Mouse (Mus musculus) embryonic facial prominence, embryonic 11.5 days (tissue): ENCODE measurements around the gene Xylb. TPM values are rescaled to one million over a fixed set of nuclear protein-coding genes. Genes with fewer than 3 reads are reported as not detected.

Source experiments
- ATAC-seq: fragments of 200-750 bp; cut with Nextera tagmentation; replicated peaks from 2 replicates; pipeline ENCODE4 v1.8.0; 2017; ENCODE audit warnings: low read depth; ENCODE audit not compliant: insufficient number of reproducible peaks, low FRiP score, low TSS enrichment
- DNase-seq: peaks from one replicate; pipeline ENCODE4 v3.0.0-alpha.2; 2015; ENCODE audit warnings: low spot score
- H3K27ac ChIP-seq: fragments of 300-500 bp; sonication (generic); replicated peaks from 2 replicates; pipeline ENCODE4 v1.5.1; 2014; ENCODE audit warnings: mild to moderate bottlenecking, low read depth, low read length, control low read depth
- H3K27me3 ChIP-seq: fragments of 300-500 bp; sonication (generic); 2 replicates; pipeline ENCODE4 v1.6.1; 2014; ENCODE audit warnings: mild to moderate bottlenecking, low read length, moderate library complexity, mixed read lengths; ENCODE audit not compliant: control insufficient read depth, insufficient read depth
- H3K36me3 ChIP-seq: fragments of 300-500 bp; sonication (generic); replicated peaks from 2 replicates; pipeline ENCODE4 v1.6.1; 2014; ENCODE audit warnings: low read depth, mild to moderate bottlenecking, low read length, moderate library complexity, mixed read lengths; ENCODE audit not compliant: control insufficient read depth, insufficient read depth
- H3K4me1 ChIP-seq: fragments of 300-500 bp; sonication (generic); 2 replicates; pipeline ENCODE4 v1.6.1; 2014; ENCODE audit warnings: low read length, mixed read lengths; ENCODE audit not compliant: control insufficient read depth, insufficient read depth
- H3K4me2 ChIP-seq: fragments of 300-500 bp; sonication (generic); 2 replicates; pipeline ENCODE4 v1.6.1; 2014; ENCODE audit warnings: low read depth, mild to moderate bottlenecking, control low read depth, low read length, moderate library complexity
- H3K4me3 ChIP-seq: fragments of 300-500 bp; sonication (generic); 2 replicates; pipeline ENCODE4 v1.5.1; 2014; ENCODE audit warnings: low read depth, low read length, control low read depth
- H3K9ac ChIP-seq: fragments of 300-500 bp; sonication (generic); replicated peaks from 2 replicates; pipeline ENCODE4 v1.6.1; 2014; ENCODE audit warnings: mild to moderate bottlenecking, control low read depth, low read length
- H3K9me3 ChIP-seq: fragments of 300-500 bp; sonication (generic); replicated peaks from 2 replicates; pipeline ENCODE4 v1.6.1; 2016; ENCODE audit warnings: mild to moderate bottlenecking, low read length, inconsistent platforms, mixed read lengths; ENCODE audit not compliant: control insufficient read depth
- WGBS: fragments of 180-500 bp; shearing (Covaris S2); extraction: QIAGEN DNeasy Blood & Tissue Kit; methylation state at CpG from one replicate; pipeline ENCODE4 v1.1.7; 2014; 5-methylcytosine and 5-hydroxymethylcytosine counted together
- polyA plus RNA-seq: library from polyadenylated mRNA; unstranded; fragments of >200 nt; fragmentation: Nextera tagmentation; extraction: Ambion mirVana; gene quantifications from 2 replicates; pipeline ENCODE4 v1.2.1, GENCODE M21; 2014

Gene Xylb
- polyA plus RNA-seq, 1 experiment from 2014 or later, result 6.3 TPM

GRCm38 (mm10) chr9:119322289-119323259 is 34.6 kb upstream of the Xylb start, which contains the start of gene Oxsr1:
Gene Oxsr1 (minus strand): TSS chr9:119322427.
- H3K4me1 ChIP-seq, result no peaks in the 10 kb centered on the region
- H3K36me3 ChIP-seq, result no peaks in the 10 kb centered on the region
- WGBS, result 1% methylated on average over 76 of the region's 76 CpGs
- peak within 1 kb of the TSS; percentile 81 for H3K9ac ChIP-seq
- peak; percentile 98 for DNase-seq
- H3K27ac ChIP-seq, result peak within 1 kb of the TSS; percentile 76
- H3K4me3 ChIP-seq, result peak within 1 kb of the TSS; percentile 95
- ATAC-seq, result peak; percentile 95
- no peaks in the 10 kb centered on the region for H3K9me3 ChIP-seq
- H3K4me2 ChIP-seq, result peak within 1 kb of the TSS; percentile 88
- H3K27me3 ChIP-seq, result no peaks in the 10 kb centered on the region

DNA sequence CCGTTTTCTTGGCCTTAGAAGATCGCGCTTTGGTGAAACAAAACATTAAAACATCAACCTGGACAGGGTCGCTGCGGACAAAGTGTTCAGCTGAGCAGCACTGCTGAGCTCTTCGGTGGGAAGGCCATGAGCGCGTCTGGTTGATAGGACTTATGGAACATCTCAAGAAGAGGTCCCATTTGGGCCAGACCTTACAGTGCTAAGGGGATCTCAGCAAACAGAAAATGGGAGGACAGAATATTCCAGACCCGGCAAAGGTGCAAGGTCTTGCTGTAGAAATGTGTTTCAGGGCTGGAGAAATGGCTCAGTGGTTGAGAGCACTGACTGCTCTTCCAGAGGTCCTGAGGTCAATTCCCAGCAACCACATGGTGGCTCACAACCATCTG is 33.9 kb upstream of the Xylb start:
- no peak for ATAC-seq
- peak overlapping the region; percentile 52; the same call in 1 of the 2 replicates for H3K27ac ChIP-seq

GRCm38 (mm10) chr9:119324130-119324529 is 33.1 kb upstream of the Xylb start:
- Histone ChIP-seq H3K4me1 (no peaks in the 10 kb centered on the region), H3K27ac (no peak overlapping the region), H3K9ac (no peak overlapping the region), H3K4me2 (no peak overlapping the region), H3K27me3 (no peaks in the 10 kb centered on the region), H3K36me3 (no peaks in the 10 kb centered on the region), H3K4me3 (no peak overlapping the region), H3K9me3 (no peaks in the 10 kb centered on the region)
- DNase-seq (no peak), ATAC-seq (no peak)
- 69% methylated on average over 1 of the region's 1 CpGs for WGBS

More for the DNA sequence above, 33.9 kb upstream of the Xylb start:
- Histone ChIP-seq H3K4me3 (peak overlapping the region; percentile 95), H3K27me3 (no peaks in the 10 kb centered on the region), H3K4me1 (no peaks in the 10 kb centered on the region), H3K36me3 (no peaks in the 10 kb centered on the region), H3K4me2 (peak overlapping the region; percentile 51), H3K9me3 (no peaks in the 10 kb centered on the region), H3K9ac (peak overlapping the region; percentile 81)
- WGBS, result 7% methylated on average over 9 of the region's 9 CpGs
- no peak for DNase-seq

GRCm38 (mm10) chr9:119328488-119328887 is 28.7 kb upstream of the Xylb start:
- no peak for ATAC-seq
- Histone ChIP-seq H3K4me3 (no peak overlapping the region), H3K4me1 (no peaks in the 10 kb centered on the region), H3K27me3 (no peaks in the 10 kb centered on the region), H3K27ac (no peak overlapping the region), H3K9me3 (no peaks in the 10 kb centered on the region), H3K9ac (no peak overlapping the region), H3K4me2 (no peak overlapping the region), H3K36me3 (no peaks in the 10 kb centered on the region)
- no peak for DNase-seq
- WGBS, result 87% methylated on average over 3 of the region's 3 CpGs

GRCm38 (mm10) chr9:119330186-119330963 is 26.8 kb upstream of the Xylb start:
- 90% methylated on average over 15 of the region's 15 CpGs for WGBS
- H3K4me1 ChIP-seq, result no peaks in the 10 kb centered on the region
- H3K27me3 ChIP-seq, result no peaks in the 10 kb centered on the region
- no peak overlapping the region for H3K9ac ChIP-seq
- no peak overlapping the region for H3K4me2 ChIP-seq
- no peaks in the 10 kb centered on the region for H3K36me3 ChIP-seq
- ATAC-seq (peak; percentile 70; the same call in 1 of the 2 replicates), DNase-seq (no peak)
- no peak overlapping the region for H3K4me3 ChIP-seq
- H3K9me3 ChIP-seq, result no peaks in the 10 kb centered on the region
- H3K27ac ChIP-seq, result no peak overlapping the region

GRCm38 (mm10) chr9:119334324-119334723 is 22.9 kb upstream of the Xylb start:
- WGBS, result 75% methylated on average over 10 of the region's 10 CpGs
- Histone ChIP-seq H3K4me3 (no peak overlapping the region), H3K4me1 (no peaks in the 10 kb centered on the region), H3K9ac (no peak overlapping the region), H3K9me3 (no peaks in the 10 kb centered on the region), H3K27me3 (peaks cover 2% of the 10 kb centered on the region; the same call in 1 of the 2 replicates), H3K4me2 (no peak overlapping the region), H3K27ac (no peak overlapping the region), H3K36me3 (no peaks in the 10 kb centered on the region)
- ATAC-seq (no peak), DNase-seq (no peak)

- Histone ChIP-seq H3K36me3 (no peaks in the 10 kb centered on the region), H3K4me2 (no peak overlapping the region), H3K27me3 (peaks cover 2% of the 10 kb centered on the region; the same call in 1 of the 2 replicates), H3K27ac (no peak overlapping the region), H3K4me1 (no peaks in the 10 kb centered on the region), H3K4me3 (no peak overlapping the region), H3K9me3 (no peaks in the 10 kb centered on the region), H3K9ac (no peak overlapping the region)
- WGBS, result 85% methylated on average over 2 of the region's 2 CpGs
- DNase-seq, result no peak
- no peak for ATAC-seq
These were observed 22.3 kb upstream of the Xylb start for GRCm38 (mm10) chr9:119334834-119335233.
